Mouse (Mus musculus) cerebellum, postnatal 36 days (tissue): Measurements from ENCODE around the gene Cacna1i.

Experiments used
- DNase-seq, 2 experiments: peaks; one replicate each; pipeline ENCODE4 v3.0.0; 2021 to 2022; ENCODE audit warnings: mixed read lengths in 2 of 2

Gene Cacna1i

DNA sequence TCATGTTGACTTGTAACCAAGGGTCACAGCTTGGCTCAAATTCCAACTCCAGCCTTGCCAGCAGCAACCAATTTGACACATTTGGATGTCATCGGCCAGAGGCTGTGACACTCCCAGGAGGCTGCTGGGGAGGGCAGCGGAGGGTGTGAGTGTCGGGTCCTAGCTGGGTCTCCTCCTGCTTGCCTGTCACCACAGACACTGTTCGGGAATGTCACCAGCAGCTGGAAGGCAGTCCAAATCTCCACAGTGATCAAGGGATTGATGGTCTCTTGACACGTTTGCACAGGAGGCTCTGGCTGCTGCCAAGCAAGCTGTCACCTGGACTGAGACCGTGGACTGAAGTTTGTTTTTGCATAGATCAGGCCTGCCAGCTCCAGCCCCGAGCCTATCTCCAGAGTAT, 123.6 kb downstream of the Cacna1i start:
- DNase-seq = no peak

DNA sequence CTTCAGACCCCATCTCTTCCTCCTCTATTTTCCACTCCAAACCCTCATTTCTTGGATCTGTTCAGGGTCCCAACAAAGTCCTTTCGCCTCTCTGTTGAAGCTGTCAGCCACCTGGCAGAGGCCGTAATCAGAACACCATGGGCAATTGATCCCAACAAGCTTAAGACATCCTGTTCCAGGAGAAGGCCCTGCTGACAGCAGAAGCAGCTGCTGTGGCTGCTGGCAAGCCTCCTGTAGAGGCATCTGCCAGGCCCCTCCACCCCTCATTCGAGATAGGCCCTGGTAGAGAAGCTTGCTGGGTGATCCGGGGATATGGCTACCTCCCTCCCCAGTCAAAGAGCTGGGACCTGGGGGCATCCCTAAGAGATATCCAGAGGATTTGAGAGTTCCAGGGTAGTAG, 126.0 kb downstream of the Cacna1i start:
- no peak for DNase-seq

DNA sequence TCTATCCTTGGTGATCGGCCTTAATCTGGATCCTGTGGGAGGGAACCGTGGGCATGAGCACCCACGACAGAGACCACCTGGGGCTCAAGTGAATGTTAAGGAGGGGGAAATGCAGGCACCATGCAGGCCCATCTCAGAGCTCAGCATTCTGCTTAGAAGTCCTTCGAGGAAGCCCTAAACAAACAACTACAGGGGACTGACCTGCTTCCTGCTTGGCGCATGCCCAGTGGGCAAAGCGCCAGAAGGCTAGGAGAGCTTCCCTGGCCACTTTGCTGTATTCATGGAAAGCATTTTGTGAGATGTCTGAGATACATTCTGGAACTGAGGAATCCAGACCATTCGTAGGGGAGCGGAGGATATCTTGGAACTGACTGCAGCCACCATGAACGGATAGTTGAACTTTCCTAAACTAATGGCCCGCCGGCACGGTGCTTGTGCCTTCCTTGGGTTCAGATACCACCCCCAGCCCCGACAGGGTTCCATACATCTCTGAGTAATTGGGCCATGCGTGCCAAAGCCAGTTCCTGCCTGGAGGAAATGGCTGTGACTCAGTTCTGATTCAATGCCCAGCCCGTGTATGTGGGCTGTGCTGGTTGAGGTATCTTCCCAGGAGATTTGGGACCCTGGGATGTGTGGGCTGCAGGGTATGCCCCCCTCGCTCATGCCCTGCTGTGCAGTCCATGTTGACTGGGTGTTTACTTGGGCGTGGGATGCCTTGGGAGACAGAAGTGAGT, 127.1 kb downstream of the Cacna1i start:
- peak in 1 of 2 experiments; percentile 35 for DNase-seq

DNA sequence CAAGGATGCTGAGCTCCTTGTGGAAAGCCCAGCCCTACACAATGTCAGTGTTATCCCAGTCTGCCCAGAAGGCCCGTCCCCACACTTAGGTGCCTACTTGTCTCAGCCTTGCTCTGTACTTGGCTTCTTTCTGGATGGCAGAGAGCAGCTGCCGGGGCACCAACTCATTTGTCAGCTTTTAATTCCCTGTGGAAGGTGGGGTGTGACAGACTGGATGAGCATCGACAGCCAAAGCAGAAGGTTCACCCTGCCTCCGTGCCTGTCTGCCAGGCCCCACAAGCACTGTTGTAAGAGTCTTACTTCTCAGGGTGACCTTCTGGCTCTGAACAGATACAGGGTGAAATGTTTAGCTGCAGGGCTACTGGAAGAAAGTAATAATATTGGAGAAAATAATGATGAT, 128.1 kb downstream of the Cacna1i start:
- no peak for DNase-seq

DNA sequence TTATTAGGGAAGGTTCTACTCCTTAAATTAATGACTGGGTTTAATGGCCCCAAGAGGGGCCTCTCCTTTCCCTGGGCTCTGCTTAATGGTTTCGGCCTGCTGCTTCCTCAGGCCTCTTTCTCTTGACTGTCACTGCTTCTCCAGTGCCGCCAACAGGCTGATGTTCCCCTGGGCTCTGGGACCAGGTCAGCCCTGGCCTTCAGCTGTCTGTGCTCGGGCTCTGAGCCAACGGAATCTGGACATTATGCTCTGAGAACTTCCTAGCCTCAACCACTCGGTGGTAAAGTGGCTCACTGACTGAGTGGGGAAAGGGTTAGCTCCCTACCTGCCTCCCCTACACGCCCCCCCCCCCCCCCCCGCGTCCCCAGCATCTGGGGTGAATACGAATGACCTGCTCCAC, 130.0 kb downstream of the Cacna1i start:
- no peak for DNase-seq

DNA sequence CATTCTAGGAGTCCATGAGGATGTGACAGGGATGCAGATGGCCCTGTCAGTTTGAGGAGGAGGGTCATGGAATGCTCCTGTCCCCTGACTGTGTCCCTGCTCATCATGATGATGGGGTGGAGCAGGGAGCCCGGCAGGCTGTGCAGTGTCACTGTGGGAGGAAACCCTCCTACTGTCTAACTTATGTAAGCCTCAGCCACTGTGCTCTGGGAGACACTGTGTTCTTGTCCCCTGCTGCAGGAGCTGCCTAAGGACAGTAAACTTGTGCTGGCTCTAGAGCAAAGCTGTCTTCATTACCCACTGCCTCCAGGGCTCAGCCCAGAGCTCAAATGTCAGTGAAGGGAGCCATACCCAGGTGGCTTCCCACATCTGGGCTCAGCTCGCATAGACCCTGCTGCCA, 131.1 kb downstream of the Cacna1i start:
- no peak for DNase-seq

DNA sequence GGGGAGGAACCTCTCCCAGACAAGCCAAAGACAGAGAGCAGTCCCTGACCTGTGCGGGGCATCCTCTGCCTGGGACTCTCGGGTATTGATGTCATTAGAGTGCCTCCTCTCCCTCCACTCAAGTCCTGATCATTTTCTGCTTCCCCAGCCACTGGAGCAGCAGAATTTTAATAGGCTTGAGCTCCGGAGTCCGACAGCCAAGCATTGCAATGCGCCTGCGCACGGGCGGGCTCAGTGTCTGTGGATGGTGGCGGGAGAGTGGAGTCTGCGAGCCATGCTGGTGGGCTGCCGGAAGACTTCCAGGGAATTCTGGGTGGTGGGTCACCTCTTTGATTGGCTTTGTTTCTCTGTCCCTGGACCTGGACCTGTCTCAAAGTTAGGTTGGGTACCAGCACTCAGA, 143.3 kb downstream of the Cacna1i start:
- DNase-seq = no peak

DNA sequence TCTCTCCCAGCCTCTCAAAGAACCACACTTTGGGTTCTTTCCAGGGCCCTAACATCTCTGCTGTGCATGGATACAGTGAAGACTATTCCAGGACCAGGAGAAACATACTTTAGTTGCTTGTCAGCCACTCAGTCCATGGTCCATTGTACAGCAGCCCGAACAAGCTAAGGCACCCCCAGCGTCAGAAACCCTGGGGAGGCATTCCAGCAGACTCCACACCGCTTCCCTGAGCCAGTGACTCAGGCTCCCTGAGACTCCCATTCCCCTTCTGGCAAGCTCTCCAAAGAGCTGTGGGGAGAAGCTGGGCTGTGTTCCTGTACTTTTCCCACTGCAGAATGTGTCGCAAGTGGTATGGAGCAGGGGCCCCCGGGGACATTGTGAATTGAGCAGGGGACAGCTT, 149.9 kb downstream of the Cacna1i start:
- no peak for DNase-seq

DNA sequence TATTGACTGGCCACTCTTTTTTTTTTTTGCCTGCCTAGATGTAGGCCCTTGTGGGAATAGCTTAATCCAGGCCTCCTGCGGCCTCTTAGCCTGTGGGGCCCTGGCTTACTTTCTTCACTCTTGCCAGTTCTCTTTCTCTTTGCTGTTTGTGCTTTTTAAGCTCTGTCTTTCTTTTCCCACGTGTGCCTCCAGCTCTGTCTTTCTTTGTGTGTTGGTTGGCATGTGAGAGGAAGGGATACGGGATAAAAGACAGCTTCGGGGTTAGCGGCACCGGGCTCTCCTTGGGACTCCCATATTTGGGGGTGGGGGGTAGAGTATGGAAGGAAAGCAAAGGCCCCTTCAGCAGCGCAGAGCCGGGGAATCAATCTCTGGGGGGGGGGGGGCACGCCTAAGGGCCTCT, 151.0 kb downstream of the Cacna1i start:
- no peak for DNase-seq

DNA sequence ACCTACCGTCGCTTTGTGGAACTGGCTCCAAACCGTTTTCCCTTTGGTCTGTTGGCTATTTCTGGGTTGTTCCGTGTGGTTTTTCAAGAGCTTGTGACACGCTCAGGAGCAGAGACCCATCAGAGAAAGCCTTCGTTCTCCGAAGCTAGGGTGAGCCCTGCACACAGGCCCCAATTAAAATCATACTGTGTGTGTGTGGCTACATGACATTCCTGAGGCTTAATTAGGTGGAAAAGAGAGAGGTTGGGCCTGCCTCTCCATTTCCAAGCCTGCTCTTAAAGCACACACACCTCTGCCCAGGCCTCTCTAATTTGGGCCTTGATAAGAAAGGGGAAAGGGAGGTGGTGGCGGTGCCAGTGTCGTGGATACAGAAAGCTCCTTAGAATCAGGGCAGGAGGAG, 151.4 kb downstream of the Cacna1i start:
- no peak for DNase-seq

DNA sequence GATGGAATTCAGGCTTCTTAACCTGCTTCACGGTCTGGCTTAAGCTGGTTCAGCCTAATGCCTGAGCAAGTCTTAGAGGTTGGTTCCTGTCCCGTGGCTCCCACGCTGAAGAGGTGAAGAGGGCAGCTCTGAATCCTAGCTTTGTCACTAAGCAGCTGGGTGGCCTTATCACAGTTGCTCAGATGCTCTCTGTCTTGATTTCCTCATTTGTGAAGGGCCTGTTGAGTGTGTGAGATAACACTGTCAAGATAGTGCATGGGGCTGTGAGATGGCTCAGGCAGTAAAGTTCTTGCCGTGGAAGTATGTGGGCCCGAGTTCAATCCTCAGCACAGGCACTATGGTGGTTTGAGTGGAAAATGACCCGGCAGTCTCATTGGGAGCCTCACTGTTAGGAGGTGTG, 153.2 kb downstream of the Cacna1i start:
- no peak for DNase-seq

DNA sequence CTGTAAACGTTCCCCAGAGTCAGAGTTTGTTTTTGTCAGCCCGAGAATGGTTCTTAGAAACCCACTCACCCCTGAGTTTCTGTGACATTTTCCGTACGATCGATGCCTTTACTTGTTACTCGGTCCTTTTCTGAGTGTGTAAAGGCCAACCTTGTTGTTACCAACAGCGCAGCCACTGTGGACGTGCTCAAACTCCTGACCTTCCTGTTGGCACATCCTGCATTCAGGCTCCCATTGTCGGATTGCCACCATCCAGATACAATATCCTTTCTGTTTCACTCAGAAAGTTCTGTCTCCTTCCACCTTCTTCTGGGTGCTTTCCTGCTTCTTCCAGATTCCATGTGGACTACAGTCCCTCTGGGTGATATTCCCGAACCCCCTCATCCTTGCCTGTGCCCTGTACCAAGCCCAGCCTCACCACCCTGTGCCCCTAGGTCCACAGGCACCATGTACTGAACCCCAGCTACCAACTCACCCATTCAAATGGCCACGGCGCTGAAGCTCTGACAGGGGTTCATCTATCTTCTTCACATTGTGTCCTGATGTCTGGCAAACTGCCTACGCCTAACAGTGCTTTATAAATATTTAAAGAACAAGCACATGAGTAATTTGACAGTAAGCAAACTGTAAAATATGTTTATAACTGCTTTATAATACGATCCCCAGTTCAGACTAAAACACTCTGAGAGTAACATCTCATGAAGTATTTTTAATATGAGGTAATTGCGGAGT, 159.1 kb downstream of the Cacna1i start:
- no peak for DNase-seq
